Mouse (Mus musculus) hematopoietic stem cell, adult 5-6 weeks (primary cell): ENCODE measurements around the gene Ugdh. TPM values are rescaled to one million over a fixed set of nuclear protein-coding genes. Genes with fewer than 3 reads are reported as not detected.
A peak's percentile ranks its signal among the peaks of the same experiment; 100 is the strongest.

ENCODE experiments used
- ATAC-seq, 2 experiments: fragments of 125-278 bp in 1 of 2; replicated peaks in 1 of 2; 2 replicates each; pipeline ENCODE4 v1.8.0; 2016 to 2017; ENCODE audit warnings: inconsistent platforms in 2 of 2, mild to moderate bottlenecking in 2 of 2, moderate number of reproducible peaks in 2 of 2, low read depth in 1 of 2, moderate TSS enrichment in 1 of 2; ENCODE audit not compliant: low FRiP score in 2 of 2, poor library complexity in 2 of 2, severe bottlenecking in 2 of 2, insufficient read depth in 1 of 2, low TSS enrichment in 1 of 2
- total RNA-seq: library from RNA; stranded (forward); fragments of 172-1452, 232-1000 nt; gene quantifications from 2 replicates; pipeline ENCODE4 v1.2.3, GENCODE M21; 2017

The Ugdh gene
- total RNA-seq, 1 experiment from 2014 or later: 24.6 TPM

GRCm38 (mm10) chr5:65438041-65438440 lies 2.3 kb upstream of the Ugdh start:
- no peak for ATAC-seq

- peak in 1 of 2 experiments; percentile 5; a peak in 1 of 4 replicates for ATAC-seq
Measured at GRCm38 (mm10) chr5:65435363-65435805, 365 bp downstream of the Ugdh start.

- no peak for ATAC-seq
Measured at GRCm38 (mm10) chr5:65434471-65435362, 1.0 kb downstream of the Ugdh start.

- no peak for ATAC-seq
Measured at GRCm38 (mm10) chr5:65429441-65429840, 6.3 kb downstream of the Ugdh start.

GRCm38 (mm10) chr5:65428321-65428720 lies 7.4 kb downstream of the Ugdh start:
- ATAC-seq: no peak

GRCm38 (mm10) chr5:65425251-65425650 lies 10.5 kb downstream of the Ugdh start:
- no peak for ATAC-seq

GRCm38 (mm10) chr5:65424215-65424614 lies 11.5 kb downstream of the Ugdh start:
- ATAC-seq: no peak

GRCm38 (mm10) chr5:65422803-65423202 lies 12.9 kb downstream of the Ugdh start:
- no peak for ATAC-seq

- no peak for ATAC-seq
Measured at GRCm38 (mm10) chr5:65420822-65421221, 14.9 kb downstream of the Ugdh start.

GRCm38 (mm10) chr5:65419136-65419535 lies 16.6 kb downstream of the Ugdh start:
- ATAC-seq: no peak

- peak in 1 of 2 experiments; percentile 36; a peak in 1 of 4 replicates for ATAC-seq
Measured at GRCm38 (mm10) chr5:65415653-65416458, 19.9 kb downstream of the Ugdh start.

GRCm38 (mm10) chr5:65407989-65408388 lies 27.8 kb downstream of the Ugdh start:
- no peak for ATAC-seq

GRCm38 (mm10) chr5:65401251-65401994 lies 34.3 kb downstream of the Ugdh start:
- ATAC-seq: peak; percentile 73 to 93

- no peak for ATAC-seq
Measured at GRCm38 (mm10) chr5:65394425-65394824, 41.3 kb downstream of the Ugdh start.

GRCm38 (mm10) chr5:65391753-65392152 lies 44.0 kb downstream of the Ugdh start:
- peak in 1 of 2 experiments; percentile 26; a peak in 1 of 4 replicates for ATAC-seq

GRCm38 (mm10) chr5:65390648-65391644 lies 44.8 kb downstream of the Ugdh start, which contains the start of the genes Rpl9 and Lias:
Rpl9 (minus strand) TSS chr5:65391444.
Lias (plus strand) TSS chr5:65391497.
- ATAC-seq: peak; percentile 94 to 95
